Mouse (Mus musculus) liver, embryonic 18 days (tissue): Measurements from ENCODE around the gene Atxn7l3. TPM values are rescaled to one million over a fixed set of nuclear protein-coding genes. Genes with fewer than 3 reads are reported as not detected.

Experiments
- polyA plus RNA-seq: library from polyadenylated mRNA; depleted of rRNA; stranded (reverse); fragments of >200 nt; gene quantifications from 2 replicates; pipeline ENCODE4 v1.2.3, GENCODE M21; 2012; rRNA removed

Gene Atxn7l3
- polyA plus RNA-seq = 10.8 and 12.7 TPM in 2 replicates

DNA sequence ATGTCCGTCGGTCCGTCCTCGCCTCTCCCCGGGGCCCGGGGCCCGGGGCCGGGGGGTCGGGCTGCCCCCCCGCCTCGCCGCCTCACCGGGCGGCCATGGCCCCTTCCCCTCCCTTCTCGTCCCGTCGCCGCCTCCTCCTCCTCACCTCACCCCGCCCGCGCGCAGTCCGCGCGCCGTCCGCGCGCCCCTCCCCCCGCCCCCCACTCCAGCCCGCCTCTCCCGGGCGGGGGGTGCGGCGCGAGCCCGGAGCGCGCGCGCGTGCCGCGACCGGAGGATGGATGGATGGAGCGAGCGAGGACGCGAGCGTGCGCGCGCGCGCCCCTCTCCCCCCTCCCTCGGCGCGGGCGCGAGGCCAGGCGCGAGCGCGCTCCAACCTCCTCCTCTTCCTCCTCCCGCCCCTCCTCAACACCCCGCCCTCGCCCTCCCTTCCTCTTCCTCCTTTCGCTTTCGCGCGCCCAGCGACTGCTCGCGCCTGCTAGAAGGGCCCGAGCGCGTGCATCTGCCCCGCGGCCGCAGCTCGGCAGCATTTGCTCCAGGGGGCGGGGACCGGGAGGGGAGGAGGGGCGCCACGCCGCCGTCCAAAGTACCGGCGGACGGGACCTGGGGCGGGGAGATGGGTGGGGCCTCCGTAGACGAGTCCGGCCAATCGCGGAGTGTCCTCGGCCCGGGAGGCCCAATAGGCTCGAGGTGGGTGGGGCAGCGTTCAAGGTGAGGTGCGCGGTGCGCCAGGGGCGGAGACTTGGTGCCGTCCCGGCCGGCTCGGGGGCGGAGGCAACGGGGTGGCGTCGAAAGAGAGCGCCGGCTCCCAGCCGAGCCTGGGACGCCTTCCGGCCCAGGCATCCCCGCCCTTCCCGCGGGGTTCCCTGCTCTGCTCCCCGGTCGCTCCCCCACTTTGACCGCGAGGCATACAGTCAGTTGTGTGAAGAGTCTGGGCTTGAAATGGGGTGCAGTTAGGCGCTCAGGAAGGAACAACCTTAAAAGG is at the start of gene Atxn7l3:
Gene Atxn7l3, minus strand, starts transcription at position 141 of the 982 bp plus-strand sequence.

DNA sequence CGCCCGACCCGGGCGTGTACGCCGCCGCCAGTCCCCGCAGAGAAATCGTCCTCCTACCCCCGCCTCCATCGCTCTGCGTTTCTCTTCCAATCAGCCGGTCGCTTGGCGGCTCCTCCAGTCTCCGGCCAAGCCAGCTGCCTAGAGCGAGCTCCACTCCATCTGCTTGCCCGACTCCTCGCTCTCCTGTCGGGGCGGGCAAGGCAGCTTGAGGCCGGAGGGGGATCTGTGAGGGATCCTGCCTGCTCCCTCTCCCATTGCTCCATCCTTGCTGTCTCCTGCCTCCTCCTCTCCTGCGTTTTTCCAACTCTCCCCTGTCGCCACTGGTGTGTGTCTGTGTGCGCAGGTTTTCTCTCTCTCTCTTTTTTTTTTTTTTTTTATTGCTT is 23.0 kb upstream of the Atxn7l3 start, which contains the start of gene Ubtf:
Gene Ubtf, minus strand, starts transcription at position 333 of the 383 bp plus-strand sequence.

DNA sequence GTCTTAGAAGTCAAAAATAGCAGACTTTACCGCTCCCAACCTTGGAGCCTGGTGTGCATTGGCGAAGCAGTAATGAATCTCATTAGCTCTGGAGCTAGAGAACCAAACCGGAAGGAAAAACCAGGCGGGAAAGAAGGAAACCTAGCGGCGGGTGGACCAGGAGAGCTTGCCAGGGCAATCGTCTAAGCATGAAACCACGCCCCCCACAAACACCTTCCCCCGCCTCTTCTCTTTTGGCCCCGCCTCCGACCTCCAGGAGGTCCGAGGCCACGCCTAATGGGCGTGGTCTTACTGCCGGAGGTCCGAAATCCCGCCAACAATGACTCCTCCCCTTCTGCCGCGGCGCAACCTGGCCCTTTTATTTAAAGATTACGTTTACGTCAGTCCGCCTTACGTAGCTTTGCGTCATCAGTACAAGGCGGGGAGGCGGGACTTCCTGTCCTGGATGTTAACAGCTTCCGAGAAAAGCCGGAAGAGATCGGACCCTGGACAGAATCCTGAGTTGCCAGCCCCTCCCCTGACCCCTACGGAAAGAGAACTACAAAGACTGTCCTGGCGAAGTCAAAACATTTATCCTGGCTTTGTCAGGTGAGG is 11.8 kb downstream of the Atxn7l3 start, which contains the start of gene Tmub2:
Gene Tmub2, plus strand, starts transcription at position 431 of the 594 bp plus-strand sequence.

DNA sequence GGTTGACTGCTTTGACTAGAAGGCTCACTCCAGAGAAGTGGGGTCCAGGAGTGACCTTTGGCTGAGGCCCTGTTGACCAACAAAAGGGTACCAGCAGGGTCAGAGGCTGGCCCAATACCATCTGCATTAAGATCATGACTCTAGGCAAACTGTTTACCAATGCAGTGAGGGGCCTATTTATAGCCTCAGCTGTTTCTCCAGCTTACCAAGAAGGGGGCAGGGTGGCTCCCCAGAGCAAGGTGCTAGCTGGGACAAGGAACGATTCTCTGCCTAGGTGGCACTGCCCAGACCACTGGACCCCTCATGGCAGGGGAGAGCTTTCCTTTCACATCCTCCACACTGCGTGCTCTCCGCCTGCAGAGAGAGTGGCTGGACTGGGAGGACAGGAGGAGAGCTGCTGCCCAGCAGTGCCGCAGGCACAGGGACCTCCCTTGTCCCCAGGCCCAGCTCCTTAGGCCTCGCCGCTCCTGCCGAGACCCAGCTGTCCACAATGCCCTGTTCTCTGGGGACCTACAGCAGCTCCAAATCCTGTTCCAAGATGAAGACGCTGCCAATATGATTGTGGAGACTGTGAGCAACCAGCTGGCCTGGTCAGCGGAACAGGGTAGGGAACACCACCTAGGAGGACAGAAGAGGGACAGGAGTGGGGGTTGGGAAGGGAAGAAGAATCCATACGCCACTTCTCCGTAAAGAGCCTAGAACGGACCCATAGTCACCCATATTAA is 27.7 kb downstream of the Atxn7l3 start, which contains the start of gene Asb16:
Gene Asb16, plus strand, starts transcription at position 224 of the 725 bp plus-strand sequence.

DNA sequence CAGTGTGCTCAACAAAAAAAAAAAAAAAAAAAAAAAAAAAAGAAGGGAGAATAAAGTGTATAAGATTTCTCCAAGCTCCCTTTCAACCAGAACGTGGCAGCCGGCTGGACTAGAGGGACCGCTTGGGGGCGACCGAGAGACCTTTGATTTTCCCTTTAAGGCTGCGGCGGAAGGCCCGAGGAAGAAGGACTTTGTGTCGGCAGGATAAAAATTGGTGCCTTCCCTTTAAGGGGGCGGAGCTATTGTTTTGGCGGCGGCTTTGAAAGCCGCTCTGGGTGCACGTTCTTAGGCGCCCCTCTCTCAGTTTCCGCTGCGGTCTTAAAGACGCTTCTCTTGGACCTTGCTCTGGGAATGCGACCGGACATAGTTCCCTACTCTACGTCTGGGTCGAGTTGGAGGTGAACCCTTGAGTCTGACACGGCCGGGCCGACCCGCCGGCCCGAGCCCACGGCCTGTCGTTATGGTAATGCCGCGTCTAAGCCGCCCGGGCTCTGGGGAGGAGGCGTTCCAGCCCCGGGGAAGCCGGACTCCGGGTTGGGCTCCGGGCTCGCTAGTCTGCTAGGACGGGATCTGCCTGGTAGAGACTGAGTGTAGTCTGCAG is 47.7 kb downstream of the Atxn7l3 start, which contains the start of gene BC030867:
Gene BC030867, plus strand, starts transcription at position 253 of the 601 bp plus-strand sequence.

Other genes with a start within 250 kb of the Atxn7l3 start
- gene Mpp2, start 208.1 kb downstream of the Atxn7l3 start, polyA plus RNA-seq = 3.7 and 4.3 TPM in 2 replicates
- gene Ppy, start 195.3 kb downstream of the Atxn7l3 start, polyA plus RNA-seq = 0.19 TPM in 1 of 2 replicates, not detected in the other
- gene Pyy, start 188.8 kb downstream of the Atxn7l3 start, polyA plus RNA-seq = 0.61 and 1.6 TPM in 2 replicates
- 24.4 and 27.6 TPM in 2 replicates for gene Nags, start 151.1 kb downstream of the Atxn7l3 start, polyA plus RNA-seq
- gene Tmem101, start 140.2 kb downstream of the Atxn7l3 start, polyA plus RNA-seq = 6.8 and 7.4 TPM in 2 replicates
- gene Lsm12, start 111.3 kb downstream of the Atxn7l3 start, polyA plus RNA-seq = 11.3 and 13.1 TPM in 2 replicates
- 9.6 and 11.1 TPM in 2 replicates for gene G6pc3, start 107.0 kb downstream of the Atxn7l3 start, polyA plus RNA-seq
- 23.1 and 27.8 TPM in 2 replicates for gene Hdac5, start 66.5 kb downstream of the Atxn7l3 start, polyA plus RNA-seq
- 4.9 and 5.0 TPM in 2 replicates for gene BC030867, start 47.7 kb downstream of the Atxn7l3 start, polyA plus RNA-seq
- 0.20 and 0.26 TPM in 2 replicates for gene Asb16, start 27.9 kb downstream of the Atxn7l3 start, polyA plus RNA-seq
- 21.9 and 22.2 TPM in 2 replicates for gene Tmub2, start 11.7 kb downstream of the Atxn7l3 start, polyA plus RNA-seq
- 24.8 and 26.1 TPM in 2 replicates for gene Ubtf, start 23.1 kb upstream of the Atxn7l3 start, polyA plus RNA-seq
- gene Slc4a1, start 69.6 kb upstream of the Atxn7l3 start, polyA plus RNA-seq = 295 and 300 TPM in 2 replicates
- 0.50 and 0.54 TPM in 2 replicates for gene Rundc3a, start 96.8 kb upstream of the Atxn7l3 start, polyA plus RNA-seq
- gene Slc25a39, start 111.3 kb upstream of the Atxn7l3 start, polyA plus RNA-seq = 199 and 201 TPM in 2 replicates
- gene Grn, start 133.7 kb upstream of the Atxn7l3 start, polyA plus RNA-seq = 54.1 and 57.5 TPM in 2 replicates
- gene Fam171a2, start 151.1 kb upstream of the Atxn7l3 start, polyA plus RNA-seq = 1.7 and 2.3 TPM in 2 replicates
- 22.7 and 27.8 TPM in 2 replicates for gene Itga2b, start 173.5 kb upstream of the Atxn7l3 start, polyA plus RNA-seq